Mouse (Mus musculus): ENCODE data around the gene Etv6. TPM values are rescaled to one million over a fixed set of nuclear protein-coding genes. Genes with fewer than 3 reads are reported as not detected.

Etv6 gene
- polyA plus RNA-seq (2012; rRNA removed) = 3.1 and 3.7 TPM in 2 replicates

GRCm38 (mm10) chr6:134035490-134036405 is at the start of gene Etv6:
Gene Etv6 (plus strand): TSS chr6:134035700.

Other genes with a start within 250 kb of the Etv6 start
- gene Kap, start 181.9 kb upstream of the Etv6 start, polyA plus RNA-seq (2012; rRNA removed) = not detected in 2 replicates